ENCODE assay signal across 28 mouse cellular contexts in the genomic region with DNA sequence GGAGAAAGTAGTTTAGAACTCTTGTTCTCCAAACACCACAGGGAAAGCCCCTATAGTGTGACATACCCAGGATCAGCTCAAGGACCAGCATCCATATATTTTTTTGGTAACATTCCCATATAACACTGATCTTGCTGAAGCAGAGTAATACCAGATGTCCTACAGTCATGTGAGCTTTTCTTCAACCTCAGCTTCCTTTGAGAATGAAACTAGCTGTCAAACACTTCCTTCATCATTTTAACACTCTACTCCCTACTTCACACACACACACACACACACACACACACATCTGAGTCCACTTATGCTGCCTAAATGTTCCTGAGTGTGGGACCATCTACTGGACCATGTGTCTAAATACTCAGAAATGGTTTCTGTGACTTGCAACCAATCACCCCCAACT.
DNase-seq lines count a peak whose midpoint lies in the region; ATAC-seq and TF ChIP-seq lines count a peak whose summit lies in the region.
"Had no signal": no experiment of that assay in that cellular context is flagged by ENCODE, and none has a peak within 500 bp of the region (broad histone marks: within the 10 kb centered on the region; RNA-seq: fewer than 3 reads in every experiment).

No protein-coding gene starts in this region.

- no peaks in the 10 kb centered on the region for H3K36me3 ChIP-seq in limb, embryonic 14.5 days (ENCODE audit: control insufficient read depth, insufficient read depth, low read length)
- H3K36me3 ChIP-seq in limb, embryonic 10.5 days, result no peaks in the 10 kb centered on the region
- no peaks in the 10 kb centered on the region for H3K36me3 ChIP-seq in forebrain, embryonic 15.5 days
- H3K36me3 ChIP-seq: embryonic facial prominence, embryonic 10.5 days; embryonic facial prominence, embryonic 12.5 days; forebrain, embryonic 10.5 days; forebrain, embryonic 12.5 days; G1E had no signal

- ATAC-seq in limb, embryonic 14.5 days (ENCODE audit: low FRiP score, low read depth), result no peak
- ATAC-seq in hematopoietic stem cell, adult 5-6 weeks (replicated peaks in 1 of 2; ENCODE audit: insufficient read depth in 1 of 2, low FRiP score in 2 of 2, low TSS enrichment in 1 of 2, low read depth in 1 of 2, poor library complexity in 2 of 2, severe bottlenecking in 2 of 2), result peak; percentile 77 to 82; a peak in 3 of 4 replicates
- no peak for ATAC-seq in forebrain, embryonic 15.5 days (replicated peaks)
- ATAC-seq: activated CD4-positive, CD25-positive, alpha-beta regulatory T cell, adult 4 months; CD4-positive, CD25-positive, alpha-beta regulatory T cell, adult 4 months; forebrain, embryonic 14.5 days; forebrain, postnatal 0 days; Patski had no signal

- H3K4me2 ChIP-seq in limb, embryonic 14.5 days (replicated peaks; ENCODE audit: low read depth, low read length, severe bottlenecking), result no peak overlapping the region
- H3K4me2 ChIP-seq in forebrain, embryonic 15.5 days (replicated peaks), result no peak overlapping the region
- H3K4me2 ChIP-seq: embryonic facial prominence, embryonic 12.5 days; forebrain, embryonic 12.5 days had no signal

- no peaks in the 10 kb centered on the region for H3K4me1 ChIP-seq in limb, embryonic 14.5 days (ENCODE audit: control insufficient read depth, insufficient read depth, low read length)
- no peaks in the 10 kb centered on the region for H3K4me1 ChIP-seq in limb, embryonic 10.5 days
- H3K4me1 ChIP-seq in embryonic fibroblast, embryonic 13.5 days (ENCODE audit: control insufficient read depth, insufficient read depth, low read length), result 0 out of 2 replicates have a peak, but pooled peaks cover 2% of the 10 kb centered on the region
- no peaks in the 10 kb centered on the region for H3K4me1 ChIP-seq in forebrain, embryonic 15.5 days
- H3K4me1 ChIP-seq: embryonic facial prominence, embryonic 10.5 days; embryonic facial prominence, embryonic 12.5 days; forebrain, embryonic 10.5 days; forebrain, embryonic 12.5 days had no signal

- no peak for TF ChIP-seq CTCF in embryonic fibroblast, embryonic 13.5 days (IDR thresholded peaks at IDR 0.05; ENCODE audit: borderline replicate concordance, insufficient read depth, low read length)

- no peaks in the 10 kb centered on the region for H3K27me3 ChIP-seq in limb, embryonic 14.5 days (ENCODE audit: control insufficient read depth, insufficient read depth, low read length)
- H3K27me3 ChIP-seq in limb, embryonic 10.5 days (ENCODE audit: low read depth, poor library complexity, severe bottlenecking), result no peaks in the 10 kb centered on the region
- no peaks in the 10 kb centered on the region for H3K27me3 ChIP-seq in forebrain, embryonic 15.5 days
- H3K27me3 ChIP-seq: CH12.LX; embryonic facial prominence, embryonic 12.5 days; forebrain, embryonic 12.5 days; Patski had no signal

- no peak overlapping the region for H3K27ac ChIP-seq in limb, embryonic 14.5 days (replicated peaks; ENCODE audit: low read depth, low read length)
- H3K27ac ChIP-seq in limb, embryonic 10.5 days, result no peak overlapping the region
- peak overlapping the region; percentile 26 for H3K27ac ChIP-seq in embryonic fibroblast, embryonic 13.5 days (ENCODE audit: insufficient read depth, low read length)
- H3K27ac ChIP-seq in forebrain, embryonic 15.5 days (replicated peaks), result no peak overlapping the region
- H3K27ac ChIP-seq: embryonic facial prominence, embryonic 10.5 days; embryonic facial prominence, embryonic 12.5 days; forebrain, embryonic 10.5 days; forebrain, embryonic 12.5 days had no signal

- no peaks in the 10 kb centered on the region for H3K9me3 ChIP-seq in limb, embryonic 14.5 days (ENCODE audit: control insufficient read depth, low read length)
- H3K9me3 ChIP-seq in limb, embryonic 10.5 days (replicated peaks), result no peaks in the 10 kb centered on the region
- H3K9me3 ChIP-seq in forebrain, embryonic 15.5 days, result no peaks in the 10 kb centered on the region
- H3K9me3 ChIP-seq: embryonic facial prominence, embryonic 10.5 days; embryonic facial prominence, embryonic 12.5 days; forebrain, embryonic 10.5 days; forebrain, embryonic 12.5 days; G1E had no signal

- peak; percentile 21 for DNase-seq in limb, embryonic 14.5 days (ENCODE audit: low spot score)
- no peak for DNase-seq in limb, embryonic 10.5 days (ENCODE audit: low spot score)
- DNase-seq in 3T3-L1 (ENCODE audit: low read depth, low spot score), result peak; percentile 26
- DNase-seq in thymus, postnatal 10 days (ENCODE audit: low spot score in 2 of 2), result no peak
- DNase-seq: adrenal gland, adult 8-10 months; adrenal gland, postnatal 14 days; adrenal gland, postnatal 36 days; B cell, adult 2 months; cerebellum, adult 11-12 months; cerebellum, adult 2 months; cerebellum, adult 9-10 months; cerebellum, postnatal 10 days; cerebellum, postnatal 25 days; forebrain, postnatal 0 days had no signal

- no peak overlapping the region for H3K4me3 ChIP-seq in limb, embryonic 14.5 days (replicated peaks; ENCODE audit: low read length)
- no peak overlapping the region for H3K4me3 ChIP-seq in limb, embryonic 10.5 days
- H3K4me3 ChIP-seq in embryonic fibroblast, embryonic 13.5 days (ENCODE audit: insufficient read depth, low read length), result no peak overlapping the region
- H3K4me3 ChIP-seq in forebrain, embryonic 15.5 days, result no peak overlapping the region
- H3K4me3 ChIP-seq: embryonic facial prominence, embryonic 10.5 days; embryonic facial prominence, embryonic 12.5 days; erythroblast, embryonic 14.5 days; forebrain, embryonic 10.5 days; forebrain, embryonic 12.5 days had no signal

- no peak overlapping the region for H3K9ac ChIP-seq in limb, embryonic 14.5 days (ENCODE audit: low read depth, low read length, severe bottlenecking)
- no peak overlapping the region for H3K9ac ChIP-seq in forebrain, embryonic 15.5 days (replicated peaks)
- H3K9ac ChIP-seq: embryonic facial prominence, embryonic 12.5 days; forebrain, embryonic 12.5 days; forebrain, postnatal 0 days had no signal

- TF ChIP-seq POLR2A in limb, embryonic 14.5 days (IDR thresholded peaks at IDR 0.05; ENCODE audit: borderline replicate concordance, extremely low read depth, insufficient read depth, insufficient read length), result no peak
- no peak for TF ChIP-seq POLR2A in embryonic fibroblast, embryonic 13.5 days (IDR thresholded peaks at IDR 0.05; ENCODE audit: low read depth, low read length)

Comparison
In these comparisons a context has a peak if more than half of its experiments do, and no peak if none do; other contexts are left out.
1. DNase-seq: peak in limb, embryonic 14.5 days (single experiment) and 3T3-L1 (single experiment); none in limb, embryonic 10.5 days (single experiment) and thymus, postnatal 10 days (0 of 2).
2. ATAC-seq: peak in hematopoietic stem cell, adult 5-6 weeks (2 of 2); none in limb, embryonic 14.5 days (single experiment) and forebrain, embryonic 15.5 days (single experiment).